Mouse (Mus musculus) G1E (cell line): ENCODE data around the gene Lamp2.

Experiments
- CTCF ChIP-seq: IDR thresholded peaks from 2 replicates; pipeline ENCODE4 v1.5.1; 2012; ENCODE audit warnings: low read depth, low read length, inconsistent platforms, mixed read lengths
- GATA1 ChIP-seq: IDR thresholded peaks from 2 replicates; pipeline ENCODE4 v1.6.1; 2012; ENCODE audit warnings: borderline replicate concordance, low read length, inconsistent platforms, mixed read lengths

GRCm38 (mm10) chrX:38473537-38474299 is 17.5 kb upstream of the Lamp2 start:
- TF ChIP-seq GATA1 (no peak), CTCF (no peak)
